Mouse (Mus musculus): Measurements from ENCODE around the gene Pdss1.

DNA sequence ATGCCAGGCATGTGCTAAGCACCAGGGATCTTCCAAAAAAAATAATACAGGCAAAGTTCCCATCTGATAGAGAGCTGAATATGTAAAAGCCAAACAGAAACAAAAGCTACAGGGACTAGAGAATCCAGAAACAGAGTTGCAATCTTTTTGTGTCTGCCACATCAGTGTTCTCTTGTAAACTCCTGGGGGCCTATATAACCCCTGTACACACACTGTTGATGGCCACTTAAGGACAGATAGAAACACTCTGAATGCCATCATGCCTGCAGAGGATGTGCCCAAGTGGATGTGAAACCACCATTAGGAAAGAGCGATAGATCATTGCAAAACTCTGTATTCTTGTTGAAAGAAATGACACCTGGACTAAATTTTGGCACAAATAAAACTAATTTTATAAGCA, 29.5 kb upstream of the Pdss1 start:
- TF ChIP-seq CTCF (IDR thresholded peaks at IDR 0.05; ENCODE audit: low read depth) (no peak), EP300 (IDR thresholded peaks at IDR 0.05; ENCODE audit: low read depth) (no peak)

Measured in heart, postnatal 0 days (tissue).